Mouse (Mus musculus) heart, embryonic 14.5 days (tissue): ENCODE measurements at regions not wholly inside any gene's neighbourhood (a gene's known extent, or its start where the extent isn't known, plus 50 kb on each side); places are given as distances from the start of the nearest gene placed in this dataset.

Experiments used
- ATAC-seq: fragments of 200-750 bp; cut with Nextera tagmentation; 2 replicates; pipeline ENCODE4 v1.8.0; 2017; ENCODE audit warnings: low read depth, moderate TSS enrichment; ENCODE audit not compliant: insufficient number of reproducible peaks, insufficient read depth, low FRiP score
- H3K27ac ChIP-seq, 2 experiments: fragments of 200-500 bp in 1 of 2; fragments of 300-500 bp in 1 of 2; sonication (generic) in 1 of 2; replicated peaks in 1 of 2; 2 replicates each; pipeline ENCODE4 v1.5.1; 2012 to 2014; ENCODE audit warnings: low read depth in 2 of 2, low read length in 2 of 2, control low read depth in 1 of 2, mild to moderate bottlenecking in 1 of 2, mixed read lengths in 1 of 2; ENCODE audit not compliant: control insufficient read depth in 1 of 2, insufficient read depth in 1 of 2
- H3K27me3 ChIP-seq: fragments of 300-500 bp; sonication (generic); 2 replicates; pipeline ENCODE4 v1.6.1; 2014; ENCODE audit warnings: mild to moderate bottlenecking, low read length, control low read depth; ENCODE audit not compliant: control insufficient read depth, insufficient read depth
- H3K36me3 ChIP-seq: fragments of 300-500 bp; sonication (generic); 2 replicates; pipeline ENCODE4 v1.6.1; 2014; ENCODE audit warnings: mild to moderate bottlenecking, control low read depth, low read length, mixed read lengths; ENCODE audit not compliant: control insufficient read depth, insufficient read depth
- H3K4me1 ChIP-seq, 2 experiments: fragments of 200-500 bp in 1 of 2; fragments of 300-500 bp in 1 of 2; sonication (generic) in 1 of 2; 2 replicates each; pipeline ENCODE4 v1.6.1; 2012 to 2014; ENCODE audit warnings: low read length in 2 of 2, control low read depth in 1 of 2, mixed read lengths in 1 of 2; ENCODE audit not compliant: control insufficient read depth in 2 of 2, insufficient read depth in 2 of 2
- H3K4me2 ChIP-seq: fragments of 300-500 bp; sonication (generic); 2 replicates; pipeline ENCODE4 v1.6.1; 2014; ENCODE audit warnings: mild to moderate bottlenecking, low read length
- H3K4me3 ChIP-seq, 2 experiments: fragments of 200-500 bp in 1 of 2; fragments of 300-500 bp in 1 of 2; sonication (generic) in 1 of 2; 2 replicates each; pipeline ENCODE4 v1.5.1; 2012 to 2014; ENCODE audit warnings: low read length in 2 of 2, mild to moderate bottlenecking in 2 of 2, control low read depth in 1 of 2, low read depth in 1 of 2, moderate library complexity in 1 of 2; ENCODE audit not compliant: control insufficient read depth in 1 of 2, insufficient read depth in 1 of 2
- H3K9ac ChIP-seq: fragments of 300-500 bp; sonication (generic); 2 replicates; pipeline ENCODE4 v1.6.1; 2014; ENCODE audit warnings: mild to moderate bottlenecking, low read length
- H3K9me3 ChIP-seq: fragments of 300-500 bp; sonication (generic); 2 replicates; pipeline ENCODE4 v1.6.1; 2016; ENCODE audit warnings: low read length, control low read depth; ENCODE audit not compliant: control insufficient read depth
- WGBS: fragments of 180-500 bp; shearing (Covaris S2); extraction: QIAGEN DNeasy Blood & Tissue Kit; methylation state at CpG from one replicate; pipeline ENCODE4 v1.1.7; 2014; 5-methylcytosine and 5-hydroxymethylcytosine counted together

DNA sequence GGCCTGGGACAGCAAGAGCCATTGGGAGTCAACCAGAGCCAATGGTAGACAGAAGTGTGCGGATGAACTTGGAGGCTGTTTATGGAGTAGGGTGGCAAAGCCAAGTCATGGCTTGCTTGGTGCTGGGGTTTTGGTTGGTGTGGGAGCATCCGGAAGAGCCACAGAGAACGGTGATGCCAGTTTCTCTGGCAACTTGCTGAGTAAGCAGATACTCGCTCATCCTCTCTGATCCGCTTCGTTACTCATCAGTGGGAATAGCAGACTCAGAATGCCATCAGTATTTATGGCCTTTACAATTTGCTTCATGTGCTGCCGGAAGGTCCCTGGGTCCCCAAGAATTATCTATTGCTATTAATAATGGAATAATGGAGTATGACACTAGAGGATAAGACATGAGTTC lies 1202.9 kb upstream of the A1bg start:
- H3K4me3 ChIP-seq: no peak overlapping the region
- H3K36me3 ChIP-seq: no peaks in the 10 kb centered on the region
- no peak overlapping the region for H3K27ac ChIP-seq
- H3K9ac ChIP-seq: no peak overlapping the region
- no peak overlapping the region for H3K4me2 ChIP-seq
- no peaks in the 10 kb centered on the region for H3K9me3 ChIP-seq
- peaks cover 4% of the 10 kb centered on the region in 2 experiments; a peak in 3 of 4 replicates for H3K4me1 ChIP-seq
- no peaks in the 10 kb centered on the region for H3K27me3 ChIP-seq
- WGBS: 98% methylated on average over 7 of the region's 7 CpGs
- no peak for ATAC-seq

DNA sequence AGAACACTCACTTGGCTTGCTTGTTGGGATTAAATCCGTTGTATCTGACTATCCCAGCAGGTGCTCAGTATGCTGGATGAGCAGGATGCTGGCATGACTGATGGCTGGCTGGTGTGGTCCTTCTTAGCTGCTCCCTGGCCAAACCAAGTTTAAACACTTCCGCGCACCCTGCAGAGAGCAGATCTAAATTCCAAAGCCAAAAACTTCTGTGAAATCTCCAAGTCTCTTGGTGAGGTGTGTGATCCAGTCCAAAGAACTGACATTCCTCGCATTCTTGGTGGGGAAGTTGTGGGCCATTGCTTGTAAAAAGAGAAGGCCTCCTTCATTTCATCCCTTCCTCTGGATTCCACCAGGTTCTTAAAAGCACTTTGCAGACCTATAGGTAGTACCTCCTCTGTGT lies 1200.9 kb upstream of the A1bg start:
- H3K27ac ChIP-seq: no peak overlapping the region
- no peak overlapping the region for H3K4me2 ChIP-seq
- peaks cover 13 to 14% of the 10 kb centered on the region in 2 experiments for H3K4me1 ChIP-seq
- no peak overlapping the region for H3K4me3 ChIP-seq
- no peaks in the 10 kb centered on the region for H3K27me3 ChIP-seq
- H3K9ac ChIP-seq: no peak overlapping the region
- H3K9me3 ChIP-seq: no peaks in the 10 kb centered on the region
- 73% methylated on average over 4 of the region's 4 CpGs for WGBS
- no peak for ATAC-seq
- no peaks in the 10 kb centered on the region for H3K36me3 ChIP-seq

DNA sequence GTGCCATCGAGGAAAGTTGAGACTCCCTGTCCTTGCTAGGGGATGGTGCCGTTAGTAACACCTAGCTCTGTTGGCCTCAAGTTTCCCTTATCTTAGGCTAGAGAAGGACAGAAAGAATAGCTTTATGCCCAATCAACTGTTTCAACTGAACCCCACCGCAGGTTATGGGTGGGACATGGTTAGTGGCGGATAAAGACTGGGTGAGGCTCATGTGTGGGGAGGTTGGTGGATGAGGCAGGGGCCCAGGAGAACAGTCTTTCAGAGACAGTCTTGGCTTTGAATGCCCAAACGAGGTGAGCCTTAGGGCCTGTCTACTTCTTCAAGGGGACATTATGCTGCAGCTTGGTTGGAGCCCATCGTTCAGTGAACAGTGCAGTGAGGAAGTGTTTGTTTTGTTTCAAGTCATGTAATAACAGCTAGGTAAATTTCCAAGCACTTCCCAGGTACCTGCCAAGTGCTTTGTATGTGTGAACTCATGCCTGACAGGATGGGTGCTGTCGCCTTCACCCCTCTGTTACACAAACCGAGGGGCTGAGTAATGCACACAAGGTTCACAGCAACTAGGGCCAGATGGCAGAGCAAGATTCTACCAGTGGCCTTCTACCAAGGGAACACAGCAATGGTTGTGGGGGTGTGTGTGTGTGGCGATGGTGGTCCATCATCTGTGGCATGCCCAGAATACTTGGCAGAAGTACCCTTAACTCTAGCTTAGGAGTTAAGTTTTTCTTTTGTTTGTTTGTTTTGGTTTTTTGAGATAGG lies 1199.6 kb upstream of the A1bg start:
- no peak overlapping the region for H3K9ac ChIP-seq
- H3K9me3 ChIP-seq: no peaks in the 10 kb centered on the region
- peaks cover 14 to 15% of the 10 kb centered on the region in 2 experiments for H3K4me1 ChIP-seq
- no peak overlapping the region for H3K4me2 ChIP-seq
- no peaks in the 10 kb centered on the region for H3K36me3 ChIP-seq
- no peak overlapping the region for H3K4me3 ChIP-seq
- no peak for ATAC-seq
- no peak overlapping the region for H3K27ac ChIP-seq
- no peaks in the 10 kb centered on the region for H3K27me3 ChIP-seq
- 84% methylated on average over 9 of the region's 9 CpGs for WGBS

DNA sequence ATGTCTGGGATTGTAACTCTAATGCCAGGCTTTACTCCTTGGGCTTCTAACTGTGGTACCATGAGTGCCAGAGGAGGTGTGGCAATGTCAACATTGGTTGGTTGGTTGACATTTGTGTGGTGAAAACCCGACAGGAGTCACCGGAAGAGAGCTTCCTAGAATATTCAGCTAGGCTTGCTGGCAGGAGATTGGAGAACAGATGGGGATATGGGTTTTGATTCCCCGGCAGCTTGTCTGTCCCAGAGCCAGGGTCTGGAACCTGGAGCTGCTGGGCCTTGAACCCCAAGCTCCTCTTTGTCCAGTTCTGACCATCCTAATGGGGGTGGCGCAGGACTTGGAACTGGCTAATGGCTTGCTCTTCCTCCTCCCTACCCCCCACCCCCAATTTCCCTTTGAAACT lies 1198.9 kb upstream of the A1bg start:
- Histone ChIP-seq H3K9me3 (no peaks in the 10 kb centered on the region), H3K27me3 (no peaks in the 10 kb centered on the region), H3K9ac (no peak overlapping the region), H3K4me3 (no peak overlapping the region), H3K27ac (no peak overlapping the region), H3K36me3 (no peaks in the 10 kb centered on the region), H3K4me1 (peaks cover 14 to 15% of the 10 kb centered on the region in 2 experiments), H3K4me2 (no peak overlapping the region)
- 93% methylated on average over 4 of the region's 4 CpGs for WGBS
- no peak for ATAC-seq

DNA sequence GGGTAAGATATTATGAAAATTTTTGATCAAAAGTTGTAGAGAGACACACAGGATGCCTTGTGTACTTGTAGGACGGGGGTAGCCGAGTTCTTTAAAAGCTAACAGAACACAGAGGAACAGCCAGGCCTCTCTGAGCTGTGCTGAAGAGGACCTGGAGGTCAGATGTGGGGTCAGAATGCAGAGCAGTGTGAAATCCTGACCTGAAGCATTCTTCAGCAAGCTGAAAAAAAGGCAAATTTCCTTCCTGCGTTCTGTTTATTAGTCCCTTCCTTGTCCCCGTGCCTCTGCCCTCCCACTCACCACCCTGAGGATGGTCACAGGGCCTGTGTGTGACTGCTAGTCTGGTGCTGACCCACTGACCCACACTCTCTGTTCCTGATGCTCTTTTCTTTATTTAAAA lies 1197.9 kb upstream of the A1bg start:
- Histone ChIP-seq H3K4me1 (peaks cover 14 to 15% of the 10 kb centered on the region in 2 experiments), H3K9ac (no peak overlapping the region), H3K9me3 (no peaks in the 10 kb centered on the region), H3K27ac (no peak overlapping the region), H3K36me3 (no peaks in the 10 kb centered on the region), H3K4me2 (no peak overlapping the region), H3K4me3 (no peak overlapping the region), H3K27me3 (no peaks in the 10 kb centered on the region)
- 53% methylated on average over 4 of the region's 4 CpGs for WGBS
- ATAC-seq: no peak

DNA sequence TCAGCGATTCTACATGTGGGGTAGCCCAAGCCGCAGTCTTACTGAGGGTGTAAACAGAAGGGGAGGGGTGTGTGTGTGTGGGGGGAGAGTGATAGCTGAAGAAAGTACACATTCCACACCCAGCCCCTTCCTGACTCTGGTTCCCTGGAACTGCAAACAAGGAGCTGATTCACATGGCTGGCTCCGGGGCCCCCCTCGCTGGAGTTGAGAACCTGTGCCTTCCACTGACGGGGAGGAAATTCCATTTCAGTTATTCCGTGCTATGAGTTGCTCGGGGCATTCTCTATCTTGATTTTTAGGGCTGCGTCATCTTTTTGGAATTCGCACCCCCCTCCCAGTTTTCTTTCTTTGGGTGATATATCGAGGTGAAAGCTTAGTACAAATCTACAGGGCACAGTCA lies 1196.2 kb upstream of the A1bg start:
- Histone ChIP-seq H3K4me3 (no peak overlapping the region), H3K4me1 (peaks cover 21 to 23% of the 10 kb centered on the region in 2 experiments), H3K9ac (no peak overlapping the region), H3K9me3 (no peaks in the 10 kb centered on the region), H3K27ac (no peak overlapping the region), H3K4me2 (no peak overlapping the region), H3K27me3 (no peaks in the 10 kb centered on the region), H3K36me3 (no peaks in the 10 kb centered on the region)
- WGBS: 32% methylated on average over 10 of the region's 10 CpGs
- no peak for ATAC-seq

DNA sequence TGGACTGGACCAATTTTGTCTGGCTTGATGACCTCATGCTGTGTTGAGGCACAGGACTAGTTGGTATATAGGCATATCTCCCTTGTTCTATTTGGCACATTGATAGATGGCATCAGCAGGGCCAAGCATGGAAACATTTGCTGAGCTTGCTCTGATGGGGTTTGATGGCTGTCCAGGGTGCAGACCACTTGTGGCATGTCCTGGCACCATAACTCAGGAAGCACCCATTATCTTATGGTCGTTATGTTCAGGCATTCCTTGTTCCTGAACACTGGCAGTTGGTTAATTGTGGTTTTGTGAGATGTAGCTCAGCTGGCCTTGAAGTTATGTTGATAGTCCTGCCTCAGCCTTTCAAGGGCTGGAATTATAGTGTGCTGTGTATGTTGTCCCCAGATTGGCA lies 1193.4 kb upstream of the A1bg start:
- no peak overlapping the region for H3K27ac ChIP-seq
- peaks cover 21 to 28% of the 10 kb centered on the region in 2 experiments for H3K4me1 ChIP-seq
- no peak overlapping the region for H3K9ac ChIP-seq
- H3K9me3 ChIP-seq: no peaks in the 10 kb centered on the region
- H3K36me3 ChIP-seq: no peaks in the 10 kb centered on the region
- WGBS: 48% methylated on average over 1 of the region's 1 CpGs
- no peak for ATAC-seq
- H3K4me2 ChIP-seq: no peak overlapping the region
- H3K4me3 ChIP-seq: no peak overlapping the region
- H3K27me3 ChIP-seq: no peaks in the 10 kb centered on the region

DNA sequence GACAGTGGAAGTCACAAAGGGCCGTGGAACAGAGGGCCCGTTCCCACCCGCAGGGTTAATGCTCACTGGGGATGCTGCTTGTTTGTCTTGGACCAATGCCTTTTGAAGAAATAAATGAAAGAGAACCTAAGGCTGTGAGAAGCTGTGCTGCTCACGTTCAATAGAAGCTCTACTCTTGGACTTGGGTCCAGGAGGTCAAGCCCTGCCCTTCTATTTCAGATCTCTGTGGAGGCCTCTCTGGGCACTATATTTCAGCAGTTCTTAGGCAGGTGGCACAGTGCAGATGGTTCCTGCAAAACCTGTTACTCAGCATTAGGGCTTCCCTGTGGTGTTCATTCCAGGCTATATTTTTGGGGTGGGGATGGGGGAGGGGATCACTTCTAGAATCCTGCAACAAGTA lies 1192.0 kb upstream of the A1bg start:
- H3K4me2 ChIP-seq: no peak overlapping the region
- H3K27me3 ChIP-seq: no peaks in the 10 kb centered on the region
- ATAC-seq: no peak
- H3K36me3 ChIP-seq: no peaks in the 10 kb centered on the region
- no peak overlapping the region for H3K27ac ChIP-seq
- no peaks in the 10 kb centered on the region for H3K9me3 ChIP-seq
- peaks cover 18 to 28% of the 10 kb centered on the region in 2 experiments for H3K4me1 ChIP-seq
- WGBS: 37% methylated on average over 4 of the region's 4 CpGs
- no peak overlapping the region for H3K9ac ChIP-seq
- H3K4me3 ChIP-seq: no peak overlapping the region
